Mouse (Mus musculus) spleen, adult 2 months (tissue): ENCODE measurements around the gene Ptpn9.

ENCODE experiments used
- CTCF ChIP-seq: fragments of 200-500 bp; IDR thresholded peaks from 2 replicates; pipeline ENCODE4 v1.5.1; 2011; ENCODE audit warnings: mild to moderate bottlenecking, inconsistent platforms; ENCODE audit not compliant: insufficient read depth, insufficient read length, insufficient replicate concordance; ENCODE audit errors: extremely low read depth
- POLR2A ChIP-seq: fragments of 200-500 bp; IDR thresholded peaks from 2 replicates; pipeline ENCODE4 v1.6.1; 2011; ENCODE audit warnings: low read depth, low read length, inconsistent platforms

DNA sequence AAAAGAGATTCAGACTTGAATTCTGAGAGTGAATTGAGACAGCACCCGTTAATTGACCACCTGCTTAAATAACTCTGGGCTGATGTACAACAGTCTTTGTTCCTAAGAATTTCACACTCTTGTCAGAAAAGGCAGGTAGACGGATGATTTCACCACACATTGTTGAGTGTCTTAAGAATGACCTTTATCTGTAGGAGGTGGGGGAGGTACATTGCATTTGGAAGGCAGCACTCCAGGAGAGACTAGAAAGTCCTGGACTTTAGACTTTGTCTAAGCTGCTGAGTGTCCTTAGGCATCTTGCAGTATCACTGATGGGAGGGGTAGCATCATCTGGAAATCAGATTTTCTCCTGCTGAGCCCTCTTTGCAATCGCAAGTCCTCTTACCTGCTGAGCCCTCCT is 87.5 kb downstream of the Ptpn9 start:
- TF ChIP-seq CTCF: no peak
- no peak for TF ChIP-seq POLR2A
